Mouse (Mus musculus): ENCODE measurements around the gene Gadd45g.

DNA sequence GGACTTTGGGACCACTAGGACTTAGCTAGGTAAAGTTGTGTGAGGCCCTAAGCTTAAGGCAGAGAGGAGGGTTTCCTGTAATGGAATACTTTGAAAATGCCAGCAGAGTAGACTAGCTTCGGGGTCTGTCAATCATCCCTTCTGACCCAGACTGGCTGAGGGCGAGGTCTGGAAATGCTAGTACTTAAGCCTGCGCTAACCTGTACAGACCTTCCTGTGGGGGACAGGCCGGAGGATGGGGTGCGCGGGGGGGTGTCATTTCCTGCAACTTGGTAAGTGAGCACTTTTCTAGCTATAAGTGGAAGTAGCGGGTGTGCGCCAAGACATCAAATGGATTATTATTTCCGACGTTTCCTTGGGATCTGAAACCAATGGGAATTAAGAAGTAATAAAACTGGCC, 2.4 kb upstream of the Gadd45g start:
- TF ChIP-seq CTCF (IDR thresholded peaks at IDR 0.05; ENCODE audit: low read depth) (no peak), EP300 (IDR thresholded peaks at IDR 0.05; ENCODE audit: low read depth) (no peak)

Data from heart, postnatal 0 days (tissue).